Mouse (Mus musculus): ENCODE results near the gene Itk. TPM values are rescaled to one million over a fixed set of nuclear protein-coding genes. Genes with fewer than 3 reads are reported as not detected.
A peak's percentile ranks its signal among the peaks of the same experiment; 100 is the strongest.
"Not testable (repeated sequence)": the region's sequence is repeated elsewhere in the genome, so short reads cannot be mapped to it uniquely, and the experiment has no call there.

Itk gene
- polyA plus RNA-seq (2014; fragmentation: Nextera tagmentation; extraction: Ambion mirVana), result 0.09 TPM in 1 of 2 replicates, not detected in the other

GRCm38 (mm10) chr11:46389336-46390117 lies at the start of gene Itk:
Gene Itk (minus strand): TSS chr11:46389515.
- H3K27ac ChIP-seq (ENCODE audit: low read depth, low read length), result no peak within 1 kb of the TSS
- ATAC-seq (replicated peaks; ENCODE audit: low FRiP score), result no peak
- H3K4me1 ChIP-seq (replicated peaks; ENCODE audit: control insufficient read depth, insufficient read depth, low read length), result no peaks in the 10 kb centered on the region
- H3K4me2 ChIP-seq (ENCODE audit: low read depth, low read length, severe bottlenecking), result no peak within 1 kb of the TSS
- DNase-seq (ENCODE audit: low spot score), result no peak
- H3K36me3 ChIP-seq (ENCODE audit: control insufficient read depth, insufficient read depth, low read length), result no peaks in the 10 kb centered on the region
- H3K4me3 ChIP-seq (ENCODE audit: low read depth, low read length), result no peak within 1 kb of the TSS
- WGBS, result 85% methylated on average over 13 of the region's 13 CpGs
- H3K9me3 ChIP-seq (ENCODE audit: control insufficient read depth, low read length), result no peaks in the 10 kb centered on the region
- H3K9ac ChIP-seq (ENCODE audit: low read length), result no peak within 1 kb of the TSS
- no peaks in the 10 kb centered on the region for H3K27me3 ChIP-seq (ENCODE audit: control insufficient read depth, insufficient read depth, low read length)

GRCm38 (mm10) chr11:46437459-46438000 lies 48.2 kb upstream of the Itk start:
- peak overlapping the region; percentile 88 for H3K4me3 ChIP-seq (ENCODE audit: low read depth, low read length)
- no peaks in the 10 kb centered on the region for H3K4me1 ChIP-seq (replicated peaks; ENCODE audit: control insufficient read depth, insufficient read depth, low read length)
- WGBS, result 3% methylated on average over 23 of the region's 23 CpGs
- peak overlapping the region; percentile 75 for H3K4me2 ChIP-seq (ENCODE audit: low read depth, low read length, severe bottlenecking)
- no peak overlapping the region for H3K27ac ChIP-seq (ENCODE audit: low read depth, low read length)
- DNase-seq (ENCODE audit: low spot score) (no peak), ATAC-seq (replicated peaks; ENCODE audit: low FRiP score) (peak; percentile 1; the same call in 1 of the 2 replicates)
- H3K27me3 ChIP-seq (ENCODE audit: control insufficient read depth, insufficient read depth, low read length), result no peaks in the 10 kb centered on the region
- no peaks in the 10 kb centered on the region for H3K9me3 ChIP-seq (ENCODE audit: control insufficient read depth, low read length)
- H3K36me3 ChIP-seq (ENCODE audit: control insufficient read depth, insufficient read depth, low read length), result no peaks in the 10 kb centered on the region
- H3K9ac ChIP-seq (ENCODE audit: low read length), result peak overlapping the region; percentile 93

- peak within 1 kb of the TSS; percentile 93 for H3K9ac ChIP-seq (ENCODE audit: low read length)
- peak within 1 kb of the TSS; percentile 77 for H3K27ac ChIP-seq (ENCODE audit: low read depth, low read length)
- DNase-seq (ENCODE audit: low spot score), result peak; percentile 95
- no peaks in the 10 kb centered on the region for H3K9me3 ChIP-seq (ENCODE audit: control insufficient read depth, low read length)
- peak; percentile 99 for ATAC-seq (replicated peaks; ENCODE audit: low FRiP score)
- under 1% methylated on average over 58 of the region's 59 CpGs for WGBS
- H3K4me2 ChIP-seq (ENCODE audit: low read depth, low read length, severe bottlenecking), result peak within 1 kb of the TSS; percentile 75
- H3K27me3 ChIP-seq (ENCODE audit: control insufficient read depth, insufficient read depth, low read length), result no peaks in the 10 kb centered on the region
- H3K36me3 ChIP-seq (ENCODE audit: control insufficient read depth, insufficient read depth, low read length), result no peaks in the 10 kb centered on the region
- no peaks in the 10 kb centered on the region for H3K4me1 ChIP-seq (replicated peaks; ENCODE audit: control insufficient read depth, insufficient read depth, low read length)
- H3K4me3 ChIP-seq (ENCODE audit: low read depth, low read length), result peak within 1 kb of the TSS; percentile 88
Observed at GRCm38 (mm10) chr11:46436760-46437458, 47.6 kb upstream of the Itk start, which contains the start of gene Med7. Gene Med7 (plus strand): TSS chr11:46436925.

GRCm38 (mm10) chr11:46435363-46435762 lies 46.0 kb upstream of the Itk start:
- no peak overlapping the region for H3K27ac ChIP-seq (ENCODE audit: low read depth, low read length)
- no peaks in the 10 kb centered on the region for H3K4me1 ChIP-seq (replicated peaks; ENCODE audit: control insufficient read depth, insufficient read depth, low read length)
- no peak overlapping the region for H3K4me3 ChIP-seq (ENCODE audit: low read depth, low read length)
- H3K9ac ChIP-seq (ENCODE audit: low read length), result no peak overlapping the region
- H3K27me3 ChIP-seq (ENCODE audit: control insufficient read depth, insufficient read depth, low read length), result no peaks in the 10 kb centered on the region
- H3K36me3 ChIP-seq (ENCODE audit: control insufficient read depth, insufficient read depth, low read length), result no peaks in the 10 kb centered on the region
- no peak for ATAC-seq (replicated peaks; ENCODE audit: low FRiP score)
- no peaks in the 10 kb centered on the region for H3K9me3 ChIP-seq (ENCODE audit: control insufficient read depth, low read length)
- H3K4me2 ChIP-seq (ENCODE audit: low read depth, low read length, severe bottlenecking), result no peak overlapping the region
- no peak for DNase-seq (ENCODE audit: low spot score)

GRCm38 (mm10) chr11:46431129-46431528 lies 41.8 kb upstream of the Itk start:
- Histone ChIP-seq H3K27ac (ENCODE audit: low read depth, low read length) (no peak overlapping the region), H3K9ac (ENCODE audit: low read length) (no peak overlapping the region), H3K4me2 (ENCODE audit: low read depth, low read length, severe bottlenecking) (no peak overlapping the region), H3K27me3 (ENCODE audit: control insufficient read depth, insufficient read depth, low read length) (no peaks in the 10 kb centered on the region), H3K36me3 (ENCODE audit: control insufficient read depth, insufficient read depth, low read length) (no peaks in the 10 kb centered on the region), H3K9me3 (ENCODE audit: control insufficient read depth, low read length) (no peaks in the 10 kb centered on the region), H3K4me1 (replicated peaks; ENCODE audit: control insufficient read depth, insufficient read depth, low read length) (no peaks in the 10 kb centered on the region), H3K4me3 (ENCODE audit: low read depth, low read length) (no peak overlapping the region)
- peak; percentile 93 for ATAC-seq (replicated peaks; ENCODE audit: low FRiP score)
- DNase-seq (ENCODE audit: low spot score), result peak; percentile 81
- WGBS, result 34% methylated on average over 3 of the region's 3 CpGs

DNA sequence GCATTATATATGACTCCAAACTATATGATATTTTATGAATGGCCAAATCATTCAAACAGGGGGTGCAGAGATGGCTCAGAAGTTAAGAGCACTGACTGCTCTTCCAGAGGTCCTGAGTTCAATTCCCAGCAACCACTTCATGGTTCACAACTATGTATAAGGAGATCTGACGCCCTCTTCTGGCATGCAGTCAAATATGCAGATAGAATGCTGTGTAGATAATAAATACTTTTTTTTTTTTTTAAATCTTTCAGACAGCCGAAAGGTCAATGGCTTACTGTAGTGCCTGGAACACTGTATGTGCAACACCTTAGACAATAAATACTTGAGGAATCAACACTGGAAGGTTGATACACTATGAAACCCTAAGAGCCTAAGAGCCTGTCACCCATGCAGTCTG lies 40.8 kb upstream of the Itk start:
- H3K36me3 ChIP-seq (ENCODE audit: control insufficient read depth, insufficient read depth, low read length), result no peaks in the 10 kb centered on the region
- H3K9me3 ChIP-seq (ENCODE audit: control insufficient read depth, low read length), result no peaks in the 10 kb centered on the region
- H3K27me3 ChIP-seq (ENCODE audit: control insufficient read depth, insufficient read depth, low read length), result no peaks in the 10 kb centered on the region
- no peak overlapping the region for H3K27ac ChIP-seq (ENCODE audit: low read depth, low read length)
- DNase-seq (ENCODE audit: low spot score) (no peak), ATAC-seq (replicated peaks; ENCODE audit: low FRiP score) (no peak)
- H3K9ac ChIP-seq (ENCODE audit: low read length), result no peak overlapping the region
- 86% methylated on average over 2 of the region's 2 CpGs for WGBS
- no peak overlapping the region for H3K4me2 ChIP-seq (ENCODE audit: low read depth, low read length, severe bottlenecking)
- H3K4me3 ChIP-seq (ENCODE audit: low read depth, low read length), result no peak overlapping the region
- H3K4me1 ChIP-seq (replicated peaks; ENCODE audit: control insufficient read depth, insufficient read depth, low read length), result no peaks in the 10 kb centered on the region

DNA sequence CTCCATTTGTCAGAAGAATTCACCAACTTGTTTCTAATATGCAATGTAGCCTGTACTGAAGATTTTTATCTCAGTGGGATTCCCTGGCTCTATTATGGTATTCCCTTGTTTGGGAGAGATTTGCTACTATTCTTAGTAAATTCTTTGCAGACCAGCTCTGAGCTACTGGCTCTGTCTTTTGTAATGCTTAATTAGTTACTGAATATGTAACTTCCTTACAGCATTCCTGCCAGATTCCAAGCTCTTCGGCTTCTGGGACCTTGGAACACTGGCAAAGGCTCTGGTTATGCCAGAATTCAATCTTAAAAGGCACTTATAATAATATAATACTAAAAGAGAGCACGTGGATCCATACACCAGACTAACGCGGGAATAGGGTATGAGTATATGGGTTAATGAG lies 38.8 kb upstream of the Itk start:
- not testable (repeated sequence) for H3K4me1 ChIP-seq (replicated peaks; ENCODE audit: control insufficient read depth, insufficient read depth, low read length); H3K27me3 ChIP-seq (ENCODE audit: control insufficient read depth, insufficient read depth, low read length); H3K4me2 ChIP-seq (ENCODE audit: low read depth, low read length, severe bottlenecking); H3K27ac ChIP-seq (ENCODE audit: low read depth, low read length); H3K9ac ChIP-seq (ENCODE audit: low read length); H3K9me3 ChIP-seq (ENCODE audit: control insufficient read depth, low read length); DNase-seq (ENCODE audit: low spot score); ATAC-seq (replicated peaks; ENCODE audit: low FRiP score); H3K4me3 ChIP-seq (ENCODE audit: low read depth, low read length); H3K36me3 ChIP-seq (ENCODE audit: control insufficient read depth, insufficient read depth, low read length)
- 40% methylated on average over 4 of the region's 4 CpGs for WGBS

GRCm38 (mm10) chr11:46421086-46421888 lies 32.0 kb upstream of the Itk start:
- Histone ChIP-seq H3K27ac (ENCODE audit: low read depth, low read length) (no peak overlapping the region), H3K4me1 (replicated peaks; ENCODE audit: control insufficient read depth, insufficient read depth, low read length) (no peaks in the 10 kb centered on the region), H3K27me3 (ENCODE audit: control insufficient read depth, insufficient read depth, low read length) (no peaks in the 10 kb centered on the region), H3K9me3 (ENCODE audit: control insufficient read depth, low read length) (no peaks in the 10 kb centered on the region), H3K4me2 (ENCODE audit: low read depth, low read length, severe bottlenecking) (no peak overlapping the region), H3K9ac (ENCODE audit: low read length) (no peak overlapping the region), H3K36me3 (ENCODE audit: control insufficient read depth, insufficient read depth, low read length) (no peaks in the 10 kb centered on the region), H3K4me3 (ENCODE audit: low read depth, low read length) (no peak overlapping the region)
- no peak for DNase-seq (ENCODE audit: low spot score)
- no peak for ATAC-seq (replicated peaks; ENCODE audit: low FRiP score)
- WGBS, result 83% methylated on average over 8 of the region's 8 CpGs
